Mouse (Mus musculus): ENCODE data around the gene Foxa3.
A peak's percentile ranks its signal among the peaks of the same experiment; 100 is the strongest.

Gene Foxa3

GRCm38 (mm10) chr7:19000421-19000820 lies 22.9 kb downstream of the Foxa3 start:
- DNase-seq (ENCODE audit: low spot score) = no peak

GRCm38 (mm10) chr7:18998835-18999234 lies 24.5 kb downstream of the Foxa3 start:
- DNase-seq (ENCODE audit: low spot score) = no peak

- DNase-seq (ENCODE audit: low spot score) = no peak
Measured at GRCm38 (mm10) chr7:18993036-18993435, 30.3 kb downstream of the Foxa3 start.

- peak; percentile 58 for DNase-seq (ENCODE audit: low spot score)
Measured at GRCm38 (mm10) chr7:18992294-18992675, 31.1 kb downstream of the Foxa3 start.

GRCm38 (mm10) chr7:18991660-18992293 lies 31.6 kb downstream of the Foxa3 start:
- peak; percentile 54 for DNase-seq (ENCODE audit: low spot score)

- peak; percentile 99 for DNase-seq (ENCODE audit: low spot score)
Measured at GRCm38 (mm10) chr7:18990601-18991295, 32.6 kb downstream of the Foxa3 start, which contains the start of gene Mypop. Gene Mypop, plus strand, starts transcription at chr7:18991245.

GRCm38 (mm10) chr7:18989995-18990394 lies 33.3 kb downstream of the Foxa3 start:
- no peak for DNase-seq (ENCODE audit: low spot score)

GRCm38 (mm10) chr7:18988780-18989179 lies 34.6 kb downstream of the Foxa3 start:
- DNase-seq (ENCODE audit: low spot score) = no peak

- DNase-seq (ENCODE audit: low spot score) = no peak
Measured at GRCm38 (mm10) chr7:18987747-18988146, 35.6 kb downstream of the Foxa3 start.

GRCm38 (mm10) chr7:18987100-18987499 lies 36.2 kb downstream of the Foxa3 start, which contains the start of gene Nanos2:
Gene Nanos2, plus strand, starts transcription at chr7:18987400.
- no peak for DNase-seq (ENCODE audit: low spot score)

- no peak for DNase-seq (ENCODE audit: low spot score)
Measured at GRCm38 (mm10) chr7:18986503-18986902, 36.8 kb downstream of the Foxa3 start.

- no peak for DNase-seq (ENCODE audit: low spot score)
Measured at GRCm38 (mm10) chr7:18978381-18978780, 45.0 kb downstream of the Foxa3 start.

GRCm38 (mm10) chr7:18970956-18971355 lies 52.4 kb downstream of the Foxa3 start:
- no peak for DNase-seq (ENCODE audit: low spot score)

- DNase-seq (ENCODE audit: low spot score) = no peak
Measured at GRCm38 (mm10) chr7:18967603-18968002, 55.7 kb downstream of the Foxa3 start.

- no peak for DNase-seq (ENCODE audit: low spot score)
Measured at GRCm38 (mm10) chr7:18965312-18965711, 58.0 kb downstream of the Foxa3 start.

GRCm38 (mm10) chr7:18963294-18963843 lies 60.0 kb downstream of the Foxa3 start:
- peak; percentile 54 for DNase-seq (ENCODE audit: low spot score)

Measured in testis, postnatal 10 days (tissue).